Mouse (Mus musculus): Measurements from ENCODE around the gene Dohh. TPM values are rescaled to one million over a fixed set of nuclear protein-coding genes. Genes with fewer than 3 reads are reported as not detected.
A peak's percentile ranks its signal among the peaks of the same experiment; 100 is the strongest.

Dohh gene
- polyA plus RNA-seq, 1 experiment, result 23.0 TPM

DNA sequence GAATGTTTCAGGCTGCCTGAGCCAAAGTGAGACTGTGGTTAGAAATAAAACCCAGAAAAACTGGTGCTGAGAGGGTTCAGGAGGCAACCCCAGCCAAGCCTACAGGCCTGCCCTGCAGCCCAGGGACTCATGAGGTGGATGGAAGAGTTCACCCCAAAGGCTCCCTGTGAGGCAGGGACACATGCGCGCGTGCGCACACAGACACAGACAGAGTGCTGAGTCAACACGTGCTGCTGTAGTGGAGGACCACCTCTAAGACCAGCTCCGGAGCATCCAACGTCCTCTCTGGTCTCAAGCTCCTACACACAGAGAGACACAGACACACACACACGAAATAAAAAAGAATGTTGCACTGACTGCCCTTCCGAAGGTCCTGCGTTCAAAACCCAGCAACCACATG is 8.9 kb upstream of the Dohh start:
- TF ChIP-seq POLR2A (IDR thresholded peaks at IDR 0.05; ENCODE audit: borderline replicate concordance, control insufficient read depth, low read depth, low read length) (no peak), CTCF (IDR thresholded peaks at IDR 0.05; ENCODE audit: control insufficient read depth, insufficient read depth, low read length) (no peak)
- 94% methylated on average over 10 of the region's 10 CpGs for WGBS
- Histone ChIP-seq H3K27ac (ENCODE audit: control insufficient read depth, insufficient read depth, low read depth, low read length, poor library complexity) (no peak overlapping the region), H3K4me1 (ENCODE audit: control insufficient read depth, insufficient read depth, low read length) (peaks cover 2% of the 10 kb centered on the region; the same call in 1 of the 2 replicates), H3K4me3 (replicated peaks; ENCODE audit: control insufficient read depth, low read depth, low read length) (no peak overlapping the region)

- Histone ChIP-seq H3K4me3 (replicated peaks; ENCODE audit: control insufficient read depth, low read depth, low read length) (peak overlapping the region; percentile 70), H3K4me1 (ENCODE audit: control insufficient read depth, insufficient read depth, low read length) (peaks cover 4% of the 10 kb centered on the region), H3K27ac (ENCODE audit: control insufficient read depth, insufficient read depth, low read depth, low read length, poor library complexity) (peak overlapping the region; percentile 74)
- 37% methylated on average over 6 of the region's 6 CpGs for WGBS
- TF ChIP-seq POLR2A (IDR thresholded peaks at IDR 0.05; ENCODE audit: borderline replicate concordance, control insufficient read depth, low read depth, low read length) (peak; percentile 34; the same call in 1 of the 2 replicates), CTCF (IDR thresholded peaks at IDR 0.05; ENCODE audit: control insufficient read depth, insufficient read depth, low read length) (no peak)
These were observed 7.5 kb upstream of the Dohh start for GRCm38 (mm10) chr10:81376561-81377361.

- 42% methylated on average over 2 of the region's 2 CpGs for WGBS
- TF ChIP-seq CTCF (IDR thresholded peaks at IDR 0.05; ENCODE audit: control insufficient read depth, insufficient read depth, low read length), result no peak
- no peak for TF ChIP-seq POLR2A (IDR thresholded peaks at IDR 0.05; ENCODE audit: borderline replicate concordance, control insufficient read depth, low read depth, low read length)
- Histone ChIP-seq H3K4me3 (replicated peaks; ENCODE audit: control insufficient read depth, low read depth, low read length) (peak overlapping the region; percentile 70), H3K27ac (ENCODE audit: control insufficient read depth, insufficient read depth, low read depth, low read length, poor library complexity) (peak overlapping the region; percentile 74), H3K4me1 (ENCODE audit: control insufficient read depth, insufficient read depth, low read length) (peaks cover 4% of the 10 kb centered on the region)
These were observed 6.9 kb upstream of the Dohh start for GRCm38 (mm10) chr10:81377362-81377664.

DNA sequence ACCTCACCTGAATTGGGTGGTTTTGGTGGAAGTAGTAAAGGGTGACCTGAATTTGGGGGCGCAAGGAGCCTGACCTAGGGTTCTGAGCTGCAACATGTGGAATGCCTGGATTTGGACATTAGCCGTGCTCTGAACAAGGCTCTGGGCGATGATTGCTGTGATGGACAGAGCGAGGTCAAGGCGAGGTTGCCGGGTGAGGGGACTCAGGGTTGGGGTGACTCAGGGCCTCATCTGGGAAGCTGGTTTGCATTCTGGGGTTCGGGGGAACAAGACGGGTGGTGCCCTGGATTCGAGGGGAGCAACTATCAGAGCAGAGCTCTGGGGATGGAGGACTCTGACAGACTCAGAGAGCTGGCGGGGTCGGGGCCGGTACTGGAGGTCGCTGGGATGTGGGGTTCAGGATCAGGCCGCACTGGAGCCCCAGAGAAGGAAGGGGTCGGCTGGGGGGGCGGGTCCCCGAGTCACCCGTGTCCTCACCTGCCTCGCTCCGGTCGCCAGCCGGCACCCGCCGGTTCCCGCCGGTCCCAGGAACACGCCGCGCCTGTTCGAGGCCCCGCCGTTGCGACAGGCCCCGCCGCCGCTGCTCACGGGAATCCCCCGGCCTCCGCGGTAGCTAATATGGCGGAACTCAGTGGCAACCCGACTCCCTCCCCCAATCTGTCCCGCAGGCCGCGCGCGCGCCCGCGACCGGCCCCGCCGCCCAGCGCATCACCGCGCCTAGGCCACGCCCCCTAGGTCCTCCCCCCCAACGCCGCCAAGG is 6.3 kb upstream of the Dohh start, which contains the start of gene Fzr1:
TSS of gene Fzr1 (minus strand) at position 724 of the 760 bp plus-strand sequence.
- peak within 1 kb of the TSS; percentile 85 for H3K4me3 ChIP-seq (replicated peaks; ENCODE audit: control insufficient read depth, low read depth, low read length)
- H3K4me1 ChIP-seq (ENCODE audit: control insufficient read depth, insufficient read depth, low read length), result peaks cover 4% of the 10 kb centered on the region
- no peak for TF ChIP-seq CTCF (IDR thresholded peaks at IDR 0.05; ENCODE audit: control insufficient read depth, insufficient read depth, low read length)
- peak; percentile 89 for TF ChIP-seq POLR2A (IDR thresholded peaks at IDR 0.05; ENCODE audit: borderline replicate concordance, control insufficient read depth, low read depth, low read length)
- peak within 1 kb of the TSS; percentile 74 for H3K27ac ChIP-seq (ENCODE audit: control insufficient read depth, insufficient read depth, low read depth, low read length, poor library complexity)
- 1% methylated on average over 59 of the region's 59 CpGs for WGBS

GRCm38 (mm10) chr10:81378553-81379182 is 5.6 kb upstream of the Dohh start:
- TF ChIP-seq POLR2A (IDR thresholded peaks at IDR 0.05; ENCODE audit: borderline replicate concordance, control insufficient read depth, low read depth, low read length), result peak; percentile 50; the same call in 1 of the 2 replicates
- peak; percentile 19; the same call in 1 of the 2 replicates for TF ChIP-seq CTCF (IDR thresholded peaks at IDR 0.05; ENCODE audit: control insufficient read depth, insufficient read depth, low read length)

DNA sequence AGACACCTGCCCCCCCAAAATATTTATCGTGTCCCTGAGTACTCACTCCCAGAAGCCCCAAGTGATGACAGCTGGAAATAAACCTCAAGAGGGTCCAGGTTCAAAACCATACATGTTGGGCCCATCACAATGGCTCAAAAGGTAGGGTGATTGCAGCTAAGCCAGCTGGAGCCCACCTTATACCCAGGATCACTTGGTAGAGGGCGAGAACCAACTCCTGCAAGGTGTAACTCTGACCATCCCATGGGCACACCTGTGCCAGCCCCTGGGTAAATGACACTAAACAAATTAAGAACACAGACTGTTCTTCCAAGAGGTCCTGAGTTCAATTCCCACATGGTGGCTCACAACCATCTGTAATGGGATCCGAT is 5.1 kb upstream of the Dohh start:
- Histone ChIP-seq H3K4me1 (ENCODE audit: control insufficient read depth, insufficient read depth, low read length) (peaks cover 4% of the 10 kb centered on the region), H3K27ac (ENCODE audit: control insufficient read depth, insufficient read depth, low read depth, low read length, poor library complexity) (peak overlapping the region; percentile 74), H3K4me3 (replicated peaks; ENCODE audit: control insufficient read depth, low read depth, low read length) (peak overlapping the region; percentile 85)
- TF ChIP-seq POLR2A (IDR thresholded peaks at IDR 0.05; ENCODE audit: borderline replicate concordance, control insufficient read depth, low read depth, low read length), result no peak
- no peak for TF ChIP-seq CTCF (IDR thresholded peaks at IDR 0.05; ENCODE audit: control insufficient read depth, insufficient read depth, low read length)
- 59% methylated on average over 3 of the region's 3 CpGs for WGBS

More at GRCm38 (mm10) chr10:81378553-81379182, 5.6 kb upstream of the Dohh start:
- H3K27ac ChIP-seq (ENCODE audit: control insufficient read depth, insufficient read depth, low read depth, low read length, poor library complexity), result peak overlapping the region; percentile 74
- peaks cover 4% of the 10 kb centered on the region for H3K4me1 ChIP-seq (ENCODE audit: control insufficient read depth, insufficient read depth, low read length)
- H3K4me3 ChIP-seq (replicated peaks; ENCODE audit: control insufficient read depth, low read depth, low read length), result peak overlapping the region; percentile 85
- WGBS, result under 1% methylated on average over 46 of the region's 46 CpGs

DNA sequence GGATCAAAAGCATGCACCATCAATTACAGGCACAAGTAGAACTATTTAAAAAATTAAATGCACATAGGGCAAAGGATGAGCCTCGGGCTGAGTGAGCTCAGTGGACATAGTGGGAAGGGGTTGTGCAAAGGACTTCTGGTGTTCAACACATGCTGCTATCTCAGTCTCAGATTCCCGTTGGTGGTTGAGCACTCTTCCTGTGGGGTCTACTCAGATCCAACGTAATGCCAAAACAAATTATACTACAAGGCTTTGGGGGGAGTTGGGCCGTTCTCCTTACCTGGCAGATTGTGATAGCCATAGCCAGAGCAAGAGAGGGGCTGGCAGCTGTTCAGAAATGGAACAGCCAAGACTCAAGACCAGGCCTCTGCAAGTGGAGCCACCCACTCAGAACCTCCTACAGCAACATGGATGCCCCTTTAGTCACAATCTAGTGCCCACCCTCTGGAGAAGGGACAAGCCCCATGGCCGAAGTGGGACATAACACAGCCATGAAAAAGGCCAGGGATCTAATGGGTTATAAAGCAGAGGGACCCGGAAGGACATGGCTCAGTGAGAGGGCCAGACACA is 4.3 kb upstream of the Dohh start:
- WGBS, result 51% methylated on average over 6 of the region's 6 CpGs
- no peak overlapping the region for H3K4me3 ChIP-seq (replicated peaks; ENCODE audit: control insufficient read depth, low read depth, low read length)

More for the DNA sequence above, 4.3 kb upstream of the Dohh start:
- TF ChIP-seq CTCF (IDR thresholded peaks at IDR 0.05; ENCODE audit: control insufficient read depth, insufficient read depth, low read length) (no peak), POLR2A (IDR thresholded peaks at IDR 0.05; ENCODE audit: borderline replicate concordance, control insufficient read depth, low read depth, low read length) (no peak)
- peaks cover 5% of the 10 kb centered on the region for H3K4me1 ChIP-seq (ENCODE audit: control insufficient read depth, insufficient read depth, low read length)
- H3K27ac ChIP-seq (ENCODE audit: control insufficient read depth, insufficient read depth, low read depth, low read length, poor library complexity), result peak overlapping the region; percentile 21

Measured in bone marrow, adult 2 months (tissue).